Mouse (Mus musculus): ENCODE results near the gene Rab7b. TPM values are rescaled to one million over a fixed set of nuclear protein-coding genes. Genes with fewer than 3 reads are reported as not detected.
A peak's percentile ranks its signal among the peaks of the same experiment; 100 is the strongest.

Gene Rab7b
- total RNA-seq, 2 experiments from 2014 or later: 2.9 to 3.4 TPM

DNA sequence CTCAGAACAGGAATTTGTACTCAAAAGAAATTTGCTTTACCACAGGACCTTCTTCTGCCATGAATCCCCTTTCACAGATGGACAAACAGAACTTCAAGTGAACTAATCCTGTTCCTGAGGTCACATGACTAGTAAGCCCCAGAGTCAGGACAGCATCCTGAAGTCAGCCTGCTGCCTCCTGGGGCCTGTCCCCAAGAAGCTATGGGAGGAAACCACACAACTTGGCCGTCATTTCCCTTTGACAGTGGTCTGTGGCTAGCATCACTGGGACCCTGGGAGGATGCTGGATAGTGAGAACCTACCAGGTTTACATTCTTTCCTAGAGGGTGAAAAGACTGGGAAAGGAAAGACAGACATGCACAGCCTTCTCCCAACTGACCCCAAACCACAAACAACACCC, 50.3 kb downstream of the Rab7b start:
- DNase-seq: no peak

- peak in 1 of 2 experiments; percentile 20 for DNase-seq
These were observed 51.1 kb downstream of the Rab7b start for GRCm38 (mm10) chr1:131739481-131740160.

GRCm38 (mm10) chr1:131743868-131744464, 55.5 kb downstream of the Rab7b start, which contains the start of gene Slc26a9:
TSS of gene Slc26a9 (plus strand) at chr1:131744022.
- DNase-seq: no peak

- no peak for DNase-seq
These were observed 56.9 kb downstream of the Rab7b start for GRCm38 (mm10) chr1:131745391-131745790.

GRCm38 (mm10) chr1:131747761-131748160, 59.3 kb downstream of the Rab7b start:
- DNase-seq: no peak

DNA sequence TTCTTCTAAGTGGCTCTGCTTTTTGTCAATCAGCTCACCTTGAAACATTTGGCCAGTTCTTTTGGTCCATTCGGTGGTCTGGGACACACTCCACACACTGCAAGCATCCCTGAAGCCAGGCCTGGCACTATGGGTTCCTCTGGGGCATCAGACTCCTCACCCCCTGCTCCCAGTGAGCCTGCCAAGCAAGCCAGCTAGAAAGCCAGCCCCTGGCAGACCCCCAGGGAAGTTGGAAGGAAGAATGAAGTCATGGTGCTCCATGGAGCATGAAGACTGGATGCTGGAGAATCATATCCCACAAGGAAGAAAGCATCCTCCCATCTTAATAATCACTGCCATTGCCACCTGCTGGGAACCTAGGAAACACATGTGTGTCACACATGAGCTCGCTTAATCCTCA, 60.1 kb downstream of the Rab7b start:
- no peak for DNase-seq

DNA sequence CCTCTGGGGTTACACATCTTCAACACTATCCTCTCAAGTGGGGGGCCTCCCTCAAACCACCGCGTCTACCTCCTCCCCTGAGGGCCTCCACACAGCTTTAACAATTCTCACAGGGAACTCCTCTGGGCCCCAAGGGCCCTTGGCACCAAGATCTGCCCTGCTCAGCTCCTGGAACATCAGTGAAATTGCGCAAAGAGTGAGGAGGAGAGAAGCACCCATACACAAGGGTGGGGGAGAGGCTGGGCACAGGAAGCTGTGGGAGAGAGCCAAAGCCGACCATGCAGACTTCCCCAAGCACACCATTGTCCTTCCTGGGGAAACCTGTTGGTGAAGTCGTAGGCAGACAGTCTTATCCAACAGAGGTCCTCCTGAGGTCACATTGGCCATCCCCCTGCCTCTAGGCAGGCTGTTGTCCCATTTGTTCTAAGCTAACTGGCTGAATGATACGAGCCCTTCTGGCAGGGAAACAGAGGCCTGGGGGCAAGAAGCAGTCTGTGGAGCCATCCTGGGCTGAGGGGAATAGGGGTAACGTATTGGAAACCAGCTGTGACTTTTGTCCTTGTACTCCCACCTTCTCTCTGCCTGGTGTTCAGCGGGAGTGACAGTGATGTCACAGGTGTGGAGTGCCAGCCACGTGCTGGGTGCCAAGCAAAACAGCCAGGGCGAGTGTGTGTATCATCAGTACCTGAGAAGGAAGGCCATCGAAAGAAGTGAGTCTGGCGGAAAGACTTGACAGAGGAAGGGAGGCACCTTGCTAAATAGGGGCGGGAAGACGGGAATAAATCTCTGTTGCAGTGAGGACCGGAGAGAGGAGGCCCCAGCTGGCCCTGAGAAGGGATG, 61.4 kb downstream of the Rab7b start:
- no peak for DNase-seq

DNA sequence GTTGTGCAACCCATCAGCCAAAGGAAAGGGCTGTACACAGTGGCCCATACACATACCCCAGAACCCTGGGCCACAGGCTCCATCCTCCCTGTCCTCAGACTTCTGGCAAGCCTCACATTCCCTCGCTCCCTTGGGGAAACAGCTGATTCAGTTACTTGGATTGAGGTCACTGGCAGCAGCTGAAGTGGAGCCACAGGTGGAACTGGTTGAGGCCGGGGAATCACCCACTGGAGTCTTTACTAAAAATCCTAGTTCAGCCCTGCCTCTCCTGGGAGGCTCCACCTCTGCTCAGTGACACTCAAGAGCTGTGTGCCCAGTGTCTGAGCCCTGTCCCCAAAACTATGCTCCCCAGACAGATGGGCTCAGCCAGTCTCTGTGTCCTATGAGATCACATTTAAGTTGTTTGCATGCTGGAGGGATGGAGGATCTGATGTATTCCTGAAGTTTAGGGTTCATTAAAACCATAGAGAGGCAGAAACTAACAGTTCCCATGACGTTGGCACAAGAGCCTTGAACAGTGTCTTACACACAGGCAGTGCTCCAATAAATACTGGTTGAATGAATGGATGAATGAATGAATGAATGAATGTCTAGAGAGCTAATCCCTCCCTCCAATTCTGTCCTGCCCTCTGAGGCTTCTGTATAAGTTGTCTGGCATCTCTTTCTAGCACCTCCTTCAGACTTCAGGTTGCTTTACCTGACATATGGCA, 62.8 kb downstream of the Rab7b start:
- DNase-seq: peak in 1 of 2 experiments; percentile 50

DNA sequence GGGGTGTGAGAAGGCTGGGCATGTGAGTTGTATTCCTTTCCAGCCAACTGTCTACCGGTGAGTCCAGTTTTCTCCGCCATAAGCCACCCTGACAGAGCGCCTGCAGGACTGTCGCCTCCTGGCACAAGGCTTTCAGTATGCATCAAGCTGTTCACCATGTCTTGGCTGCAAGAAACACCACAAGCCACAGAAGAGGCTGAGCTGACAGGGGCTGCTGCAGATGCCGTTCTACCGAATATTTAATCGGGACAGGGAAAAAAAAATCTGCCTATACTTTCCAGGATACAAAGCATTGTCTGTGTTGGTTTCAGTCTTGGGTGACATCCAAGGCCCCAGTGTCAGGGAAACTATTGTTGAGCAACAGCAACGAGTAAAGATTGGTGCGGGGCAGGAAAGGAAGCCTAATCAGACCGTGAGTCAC, 63.4 kb downstream of the Rab7b start:
- peak; percentile 31 to 43 for DNase-seq

GRCm38 (mm10) chr1:131754212-131754829, 65.8 kb downstream of the Rab7b start:
- peak in 1 of 2 experiments; percentile 23 for DNase-seq

DNA sequence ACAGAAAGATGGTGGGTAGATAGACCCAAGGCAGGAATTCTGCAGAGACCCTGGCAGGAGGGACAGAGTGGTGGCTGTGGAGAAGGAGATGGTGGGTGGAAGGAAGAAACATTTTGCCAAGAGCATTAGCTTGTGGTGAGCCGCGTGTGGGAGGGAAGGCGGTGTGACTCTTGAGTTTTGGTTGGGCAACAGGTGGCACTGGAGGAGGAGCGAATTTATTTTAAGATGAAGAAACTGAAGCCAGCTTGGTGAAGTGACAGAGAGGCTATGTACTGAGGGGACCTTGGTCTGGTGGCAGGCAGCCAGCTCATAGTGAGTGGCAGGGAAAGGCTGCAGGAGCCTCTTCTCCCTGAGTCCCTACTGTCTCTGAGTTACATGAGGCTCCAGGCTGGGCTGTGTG, 66.4 kb downstream of the Rab7b start:
- peak; percentile 61 to 62 for DNase-seq

GRCm38 (mm10) chr1:131757211-131757610, 68.7 kb downstream of the Rab7b start:
- DNase-seq: no peak

GRCm38 (mm10) chr1:131758796-131759195, 70.3 kb downstream of the Rab7b start:
- no peak for DNase-seq

DNA sequence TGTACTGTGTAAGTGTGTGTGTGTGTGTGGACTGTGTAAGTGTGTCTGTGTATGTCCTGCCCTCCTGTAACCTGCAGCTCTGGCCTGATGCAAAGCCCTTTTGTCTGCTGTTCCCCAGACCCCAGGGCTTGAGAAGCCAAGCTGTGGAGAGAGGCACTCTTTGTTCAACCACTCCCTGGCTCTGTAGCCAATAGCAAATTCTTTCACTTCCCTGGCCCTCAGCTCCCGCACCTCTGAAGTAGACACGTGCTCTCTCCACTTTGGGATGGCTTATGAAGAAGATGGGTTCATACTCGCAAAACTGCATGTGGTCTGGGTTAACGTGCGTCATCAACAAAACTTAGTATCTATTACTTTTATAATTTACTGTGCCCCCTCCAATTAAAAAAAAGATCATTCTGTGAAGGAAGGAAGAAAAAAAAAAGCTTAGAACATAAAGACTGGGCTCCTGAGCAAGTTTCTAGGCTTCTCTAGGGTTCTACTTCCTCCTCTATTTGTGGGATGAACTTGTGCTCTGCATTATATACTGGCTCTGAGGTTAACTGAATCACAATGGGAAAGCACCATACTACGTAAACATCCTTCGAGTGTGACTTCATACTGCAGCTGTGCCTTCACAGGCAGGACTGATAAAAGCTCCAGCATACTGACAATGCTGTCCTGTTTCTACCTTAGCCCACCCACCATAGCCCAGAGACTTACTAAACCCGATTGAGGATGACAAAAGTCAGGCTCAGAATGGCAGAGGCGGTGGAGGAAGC, 71.4 kb downstream of the Rab7b start:
- DNase-seq: no peak

DNA sequence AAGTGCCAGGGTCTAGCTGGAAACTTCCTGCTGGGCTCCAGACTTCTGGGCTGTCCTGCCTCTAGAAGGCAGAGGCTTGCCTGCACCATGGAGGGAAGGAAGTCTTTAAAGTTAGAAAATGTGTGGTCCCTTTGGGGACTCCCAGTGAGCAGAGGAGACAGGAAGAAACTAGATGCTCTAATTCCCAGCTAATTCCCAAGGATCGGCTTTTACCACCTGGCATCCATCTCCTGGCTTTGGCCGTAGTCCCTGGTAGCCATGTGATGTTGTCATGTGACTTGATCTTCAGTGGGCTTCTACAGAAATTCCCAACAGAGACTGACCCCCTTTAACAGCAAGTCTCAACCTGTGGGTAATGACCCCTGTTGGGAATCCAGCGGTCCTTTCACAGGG, 71.9 kb downstream of the Rab7b start:
- no peak for DNase-seq

- no peak for DNase-seq
These were observed 72.8 kb downstream of the Rab7b start for GRCm38 (mm10) chr1:131761079-131761831.

DNA sequence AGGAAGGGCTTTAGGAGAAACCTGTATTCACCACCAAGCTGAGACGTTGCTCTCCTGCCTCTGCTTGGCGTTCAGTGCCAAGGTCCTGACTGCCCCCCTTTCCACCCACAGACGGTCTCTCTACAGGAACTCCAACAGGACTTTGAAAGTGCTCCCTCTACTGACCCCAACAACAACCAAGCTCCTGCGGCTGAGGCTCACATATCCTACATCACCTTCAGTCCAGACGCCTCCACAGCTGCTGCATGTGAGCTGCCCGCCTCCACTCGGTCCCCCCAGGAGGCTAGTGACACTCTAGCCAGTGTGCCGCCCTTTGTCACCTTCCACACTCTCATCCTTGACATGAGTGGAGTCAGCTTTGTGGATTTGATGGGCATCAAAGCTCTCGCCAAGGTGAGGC, 75.2 kb downstream of the Rab7b start:
- DNase-seq: no peak

DNA sequence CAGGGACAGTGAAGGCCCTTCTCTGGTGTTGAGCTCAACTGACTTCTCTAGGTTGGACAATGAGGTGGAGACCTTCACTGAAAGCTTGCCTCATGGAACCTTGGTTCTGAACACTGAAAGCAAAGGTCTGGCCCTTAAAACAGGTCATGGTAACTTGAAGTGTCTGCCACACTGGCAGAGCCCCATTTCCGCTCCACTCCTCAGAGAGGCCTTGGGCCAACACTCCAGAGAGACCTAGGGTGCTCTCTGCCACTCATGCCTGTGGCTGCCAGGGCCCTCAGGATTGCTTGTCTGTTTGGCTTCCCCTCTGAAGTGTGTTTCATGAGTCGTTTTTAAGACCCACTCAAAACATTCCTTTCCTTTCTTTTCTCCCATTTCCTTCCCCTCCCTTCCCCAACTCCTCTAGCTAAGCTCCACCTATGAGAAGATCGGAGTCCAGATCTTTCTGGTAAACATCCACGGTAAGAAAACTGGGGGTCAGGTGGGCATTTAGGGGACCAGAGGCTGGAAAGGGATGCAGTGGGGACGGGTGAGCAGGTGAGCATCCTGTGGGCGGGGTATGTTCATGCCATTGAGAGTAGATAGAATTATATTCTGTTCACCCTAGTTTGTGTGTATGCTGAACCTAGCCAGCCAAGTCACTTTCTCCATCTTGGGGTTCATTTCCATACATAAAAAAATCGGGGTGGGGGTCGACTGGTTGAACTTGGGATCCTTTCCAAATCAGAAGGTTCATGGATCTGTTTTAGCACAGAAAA, 76.3 kb downstream of the Rab7b start:
- no peak for DNase-seq
